Mouse (Mus musculus): ENCODE measurements around the gene Kbtbd3. TPM values are rescaled to one million over a fixed set of nuclear protein-coding genes. Genes with fewer than 3 reads are reported as not detected.
A peak's percentile ranks its signal among the peaks of the same experiment; 100 is the strongest.

The Kbtbd3 gene
- polyA plus RNA-seq, 1 experiment: 0.35 TPM

DNA sequence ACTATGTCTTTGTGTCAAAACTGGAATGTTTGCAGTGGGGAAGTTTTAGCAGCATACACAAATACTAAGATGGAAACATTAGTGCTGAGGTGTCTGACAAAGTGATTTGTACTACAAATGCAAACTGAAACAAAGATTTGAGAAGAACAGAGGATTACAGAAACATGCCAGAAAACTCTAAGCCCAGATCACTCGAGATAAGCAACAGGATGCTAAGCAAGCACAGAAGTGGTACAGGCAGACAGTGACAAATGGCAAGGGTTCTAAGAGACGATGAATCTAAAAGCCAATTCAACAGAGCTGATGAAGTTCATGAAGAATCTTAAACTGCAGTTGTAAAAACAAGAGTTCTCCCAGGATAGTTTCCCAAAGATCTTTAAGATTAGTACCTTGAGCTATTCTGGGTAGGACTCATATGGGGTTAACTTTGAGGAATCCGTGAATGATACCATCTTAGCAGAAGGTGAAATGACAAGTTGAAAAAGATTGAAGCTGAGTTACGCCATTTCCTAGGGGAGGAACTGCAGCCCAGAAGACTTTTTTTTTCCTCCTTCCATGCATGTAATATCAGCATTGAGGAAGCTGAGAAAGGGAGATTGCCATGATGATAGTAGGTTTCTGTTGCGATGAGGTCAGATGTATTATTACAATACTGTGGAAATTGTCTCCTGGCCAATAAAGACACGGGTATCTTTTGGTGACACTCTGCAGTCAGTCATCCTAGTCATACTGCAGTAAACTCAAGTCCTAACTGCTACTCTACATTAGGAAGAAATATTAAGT is 9.5 kb downstream of the Kbtbd3 start:
- DNase-seq: no peak
- no peak overlapping the region for H3K4me3 ChIP-seq (ENCODE audit: control insufficient read depth, insufficient read depth, low read length)
- H3K36me3 ChIP-seq (ENCODE audit: control insufficient read depth, insufficient read depth, low read length): no peaks in the 10 kb centered on the region
- 85% methylated on average over 6 of the region's 6 CpGs for WGBS
- no peaks in the 10 kb centered on the region for H3K4me1 ChIP-seq (replicated peaks; ENCODE audit: control insufficient read depth, insufficient read depth, low read length)
- H3K27me3 ChIP-seq (ENCODE audit: control insufficient read depth, insufficient read depth, low read length): no peaks in the 10 kb centered on the region
- TF ChIP-seq POLR2A (IDR thresholded peaks at IDR 0.05; ENCODE audit: control insufficient read depth, extremely low read depth, insufficient read depth, low read length, poor library complexity): no peak
- TF ChIP-seq CTCF (IDR thresholded peaks at IDR 0.05; ENCODE audit: borderline replicate concordance, control insufficient read depth, extremely low read depth, insufficient read depth, low read length, poor library complexity): no peak
- H3K27ac ChIP-seq (ENCODE audit: control insufficient read depth, insufficient read depth, low read length): no peak overlapping the region

- Histone ChIP-seq H3K27me3 (ENCODE audit: control insufficient read depth, insufficient read depth, low read length) (no peaks in the 10 kb centered on the region), H3K27ac (ENCODE audit: control insufficient read depth, insufficient read depth, low read length) (no peak overlapping the region), H3K4me1 (replicated peaks; ENCODE audit: control insufficient read depth, insufficient read depth, low read length) (no peaks in the 10 kb centered on the region), H3K4me3 (ENCODE audit: control insufficient read depth, insufficient read depth, low read length) (no peak overlapping the region), H3K36me3 (ENCODE audit: control insufficient read depth, insufficient read depth, low read length) (no peaks in the 10 kb centered on the region)
- TF ChIP-seq CTCF (IDR thresholded peaks at IDR 0.05; ENCODE audit: borderline replicate concordance, control insufficient read depth, extremely low read depth, insufficient read depth, low read length, poor library complexity): no peak
- TF ChIP-seq POLR2A (IDR thresholded peaks at IDR 0.05; ENCODE audit: control insufficient read depth, extremely low read depth, insufficient read depth, low read length, poor library complexity): no peak
- WGBS: 100% methylated on average over 1 of the region's 1 CpGs
- no peak for DNase-seq
Observed at GRCm38 (mm10) chr9:4353163-4353562, 43.5 kb downstream of the Kbtbd3 start.

DNA sequence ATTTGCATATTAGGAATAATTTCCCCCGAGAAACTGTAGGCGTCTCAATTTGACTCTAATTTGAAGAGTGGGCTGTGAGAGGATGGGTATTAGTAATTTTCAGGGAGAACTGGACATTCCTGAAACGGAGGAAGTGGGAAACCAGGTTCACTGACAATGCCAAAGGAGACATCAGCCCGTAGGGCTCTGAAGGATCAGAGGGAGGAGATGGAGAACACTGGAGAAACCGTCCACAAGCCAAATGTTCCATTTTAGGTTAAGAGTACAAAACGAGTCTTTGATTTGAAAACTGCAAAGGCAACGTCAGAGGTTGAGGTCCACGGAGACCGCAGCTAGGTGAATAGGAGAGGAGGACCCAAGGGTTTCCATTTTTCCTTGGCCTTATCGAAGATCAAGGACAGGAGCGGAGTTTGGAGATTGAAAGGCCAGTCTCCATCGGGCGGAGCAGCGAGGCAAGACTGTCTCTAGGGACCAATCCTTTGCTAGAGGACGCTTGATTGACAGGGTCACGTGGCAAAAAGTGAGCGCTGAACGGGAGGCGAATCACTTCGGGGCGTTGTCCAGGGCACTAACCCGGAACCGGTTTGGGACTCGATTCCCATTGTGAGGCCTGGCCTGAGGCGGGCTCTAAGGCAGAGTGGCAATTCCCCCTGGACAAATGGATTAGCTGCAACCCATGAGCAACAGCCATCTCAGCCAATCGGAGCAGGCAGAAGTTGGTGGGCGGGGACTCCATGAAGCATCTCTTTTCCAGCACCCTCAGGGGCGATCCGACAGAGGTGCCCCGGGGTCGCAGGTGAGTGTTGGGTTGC is 66.4 kb downstream of the Kbtbd3 start, which contains the start of gene Msantd4:
Gene Msantd4, plus strand, starts transcription at position 735 of the 812 bp plus-strand sequence.
- TF ChIP-seq POLR2A (IDR thresholded peaks at IDR 0.05; ENCODE audit: control insufficient read depth, extremely low read depth, insufficient read depth, low read length, poor library complexity) (peak; percentile 26; the same call in 1 of the 2 replicates), CTCF (IDR thresholded peaks at IDR 0.05; ENCODE audit: borderline replicate concordance, control insufficient read depth, extremely low read depth, insufficient read depth, low read length, poor library complexity) (peak; percentile 49; the same call in 1 of the 2 replicates)
- Histone ChIP-seq H3K4me3 (ENCODE audit: control insufficient read depth, insufficient read depth, low read length) (peak within 1 kb of the TSS; percentile 69), H3K36me3 (ENCODE audit: control insufficient read depth, insufficient read depth, low read length) (no peaks in the 10 kb centered on the region), H3K4me1 (replicated peaks; ENCODE audit: control insufficient read depth, insufficient read depth, low read length) (peaks cover 6% of the 10 kb centered on the region), H3K27me3 (ENCODE audit: control insufficient read depth, insufficient read depth, low read length) (no peaks in the 10 kb centered on the region), H3K27ac (ENCODE audit: control insufficient read depth, insufficient read depth, low read length) (peak within 1 kb of the TSS; percentile 28; the same call in 1 of the 2 replicates)
- WGBS: 1% methylated on average over 31 of the region's 31 CpGs
- peak; percentile 92 for DNase-seq

GRCm38 (mm10) chr9:4376640-4377120 is 67.0 kb downstream of the Kbtbd3 start:
- Histone ChIP-seq H3K4me3 (ENCODE audit: control insufficient read depth, insufficient read depth, low read length) (peak overlapping the region; percentile 69), H3K4me1 (replicated peaks; ENCODE audit: control insufficient read depth, insufficient read depth, low read length) (peaks cover 6% of the 10 kb centered on the region), H3K36me3 (ENCODE audit: control insufficient read depth, insufficient read depth, low read length) (no peaks in the 10 kb centered on the region), H3K27ac (ENCODE audit: control insufficient read depth, insufficient read depth, low read length) (no peak overlapping the region), H3K27me3 (ENCODE audit: control insufficient read depth, insufficient read depth, low read length) (no peaks in the 10 kb centered on the region)
- WGBS: under 1% methylated on average over 15 of the region's 15 CpGs
- no peak for TF ChIP-seq POLR2A (IDR thresholded peaks at IDR 0.05; ENCODE audit: control insufficient read depth, extremely low read depth, insufficient read depth, low read length, poor library complexity)
- no peak for TF ChIP-seq CTCF (IDR thresholded peaks at IDR 0.05; ENCODE audit: borderline replicate concordance, control insufficient read depth, extremely low read depth, insufficient read depth, low read length, poor library complexity)
- DNase-seq: no peak

Other genes with a start within 250 kb of the Kbtbd3 start
- gene Aasdhppt, start 362 bp upstream of the Kbtbd3 start, polyA plus RNA-seq (2012; rRNA removed): 2.7 and 3.3 TPM in 2 replicates
- 2.7 and 3.6 TPM in 2 replicates for gene Msantd4, start 66.7 kb downstream of the Kbtbd3 start, polyA plus RNA-seq (2012; rRNA removed)